ENCODE assay signal across 14 mouse cellular contexts in genomic region chr16:29725563-29725962, GRCm38 (mm10).
DNase-seq lines count a peak whose midpoint lies in the region; ATAC-seq lines count a peak whose summit lies in the region.
"Had no signal": no experiment of that assay in that cellular context is flagged by ENCODE, and none has a peak within 500 bp of the region (broad histone marks: within the 10 kb centered on the region; RNA-seq: fewer than 3 reads in every experiment).

No protein-coding gene starts in this region.

- no peaks in the 10 kb centered on the region for H3K36me3 ChIP-seq in heart, embryonic 11.5 days (ENCODE audit: control insufficient read depth, insufficient read depth, low read length)
- H3K36me3 ChIP-seq in midbrain, embryonic 14.5 days (ENCODE audit: control insufficient read depth, insufficient read depth, low read length), result no peaks in the 10 kb centered on the region
- H3K36me3 ChIP-seq in midbrain, embryonic 16.5 days (ENCODE audit: control insufficient read depth, insufficient read depth, low read length), result no peaks in the 10 kb centered on the region
- H3K36me3 ChIP-seq in neural tube, embryonic 14.5 days (ENCODE audit: control insufficient read depth, insufficient read depth, low read length), result no peaks in the 10 kb centered on the region
- H3K36me3 ChIP-seq: liver, embryonic 12.5 days had no signal

- H3K27ac ChIP-seq in heart, embryonic 11.5 days (ENCODE audit: low read depth, low read length), result no peak overlapping the region
- H3K27ac ChIP-seq in midbrain, embryonic 14.5 days (replicated peaks; ENCODE audit: low read depth, low read length), result no peak overlapping the region
- H3K27ac ChIP-seq in midbrain, embryonic 16.5 days (ENCODE audit: low read length), result no peak overlapping the region
- no peak overlapping the region for H3K27ac ChIP-seq in neural tube, embryonic 14.5 days (ENCODE audit: low read depth, low read length)
- H3K27ac ChIP-seq: liver, embryonic 12.5 days had no signal

- peak; percentile 46 for DNase-seq in cerebellum, adult 11-12 months
- DNase-seq in heart, postnatal 10 days, result peak; percentile 73 to 77
- peak; percentile 38 for DNase-seq in midbrain, embryonic 14.5 days
- DNase-seq: layer of hippocampus, adult 9-11 months; thymus, postnatal 14 days had no signal

- no peak overlapping the region for H3K4me2 ChIP-seq in heart, embryonic 11.5 days
- no peak overlapping the region for H3K4me2 ChIP-seq in midbrain, embryonic 14.5 days (ENCODE audit: low read length)
- H3K4me2 ChIP-seq in midbrain, embryonic 16.5 days (ENCODE audit: low read length), result no peak overlapping the region
- H3K4me2 ChIP-seq in neural tube, embryonic 14.5 days (ENCODE audit: low read depth, low read length), result no peak overlapping the region
- H3K4me2 ChIP-seq: liver, embryonic 12.5 days had no signal

- WGBS in heart, embryonic 11.5 days (ENCODE audit: insufficient replicate concordance), result 66% methylated on average over 4 of the region's 4 CpGs
- 44% methylated on average over 4 of the region's 4 CpGs for WGBS in midbrain, embryonic 14.5 days
- 46% methylated on average over 4 of the region's 4 CpGs for WGBS in midbrain, embryonic 16.5 days
- WGBS in neural tube, embryonic 14.5 days, result 26% methylated on average over 4 of the region's 4 CpGs

- intact Hi-C loops in heart, postnatal 10 days (cut with DNase I), result loop anchor here (5.0 kb wide), 2 partner anchors 98 to 587 kb away; partner anchors contain the start of gene Gp5

- no peaks in the 10 kb centered on the region for H3K9me3 ChIP-seq in heart, embryonic 11.5 days (replicated peaks; ENCODE audit: control insufficient read depth, low read length)
- no peaks in the 10 kb centered on the region for H3K9me3 ChIP-seq in midbrain, embryonic 14.5 days (ENCODE audit: control insufficient read depth, low read length)
- H3K9me3 ChIP-seq in midbrain, embryonic 16.5 days (replicated peaks; ENCODE audit: control insufficient read depth, low read length, poor library complexity, severe bottlenecking), result no peaks in the 10 kb centered on the region
- no peaks in the 10 kb centered on the region for H3K9me3 ChIP-seq in neural tube, embryonic 14.5 days (ENCODE audit: control insufficient read depth, low read length)
- H3K9me3 ChIP-seq: liver, embryonic 12.5 days; megakaryocyte, embryonic 14.5 days had no signal

- H3K27me3 ChIP-seq in heart, embryonic 11.5 days (ENCODE audit: control insufficient read depth, insufficient read depth, low read length), result peaks cover 12% of the 10 kb centered on the region; the same call in 1 of the 2 replicates
- peaks cover 98% of the 10 kb centered on the region for H3K27me3 ChIP-seq in midbrain, embryonic 14.5 days (ENCODE audit: control insufficient read depth, insufficient read depth, low read length)
- H3K27me3 ChIP-seq in midbrain, embryonic 16.5 days (ENCODE audit: control insufficient read depth, insufficient read depth, low read depth, low read length), result peaks cover 81% of the 10 kb centered on the region
- H3K27me3 ChIP-seq in neural tube, embryonic 14.5 days (ENCODE audit: control insufficient read depth, insufficient read depth, low read length), result peaks cover 53% of the 10 kb centered on the region

- H3K9ac ChIP-seq in heart, embryonic 11.5 days (ENCODE audit: low read depth, low read length), result no peak overlapping the region
- H3K9ac ChIP-seq in midbrain, embryonic 14.5 days (replicated peaks; ENCODE audit: low read length), result no peak overlapping the region
- H3K9ac ChIP-seq in midbrain, embryonic 16.5 days (ENCODE audit: low read depth, low read length), result no peak overlapping the region
- no peak overlapping the region for H3K9ac ChIP-seq in neural tube, embryonic 14.5 days (replicated peaks; ENCODE audit: low read depth, low read length)
- H3K9ac ChIP-seq: liver, embryonic 12.5 days had no signal

- H3K4me3 ChIP-seq in heart, embryonic 11.5 days (ENCODE audit: low read depth, low read length), result no peak overlapping the region
- H3K4me3 ChIP-seq in midbrain, embryonic 14.5 days (replicated peaks; ENCODE audit: low read depth, low read length), result no peak overlapping the region
- no peak overlapping the region for H3K4me3 ChIP-seq in midbrain, embryonic 16.5 days (ENCODE audit: low read depth, low read length)
- no peak overlapping the region for H3K4me3 ChIP-seq in neural tube, embryonic 14.5 days (ENCODE audit: low read depth, low read length)
- H3K4me3 ChIP-seq: erythroblast, embryonic 14.5 days; liver, embryonic 12.5 days; megakaryocyte, embryonic 14.5 days had no signal

- H3K4me1 ChIP-seq in heart, embryonic 11.5 days (ENCODE audit: control insufficient read depth, insufficient read depth, low read length), result peaks cover 14% of the 10 kb centered on the region
- no peaks in the 10 kb centered on the region for H3K4me1 ChIP-seq in midbrain, embryonic 14.5 days (ENCODE audit: control insufficient read depth, insufficient read depth, low read length)
- H3K4me1 ChIP-seq in midbrain, embryonic 16.5 days (ENCODE audit: control insufficient read depth, insufficient read depth, low read length), result no peaks in the 10 kb centered on the region
- peaks cover 3% of the 10 kb centered on the region; the same call in 1 of the 2 replicates for H3K4me1 ChIP-seq in neural tube, embryonic 14.5 days (ENCODE audit: control insufficient read depth, insufficient read depth, low read length)
- H3K4me1 ChIP-seq: liver, embryonic 12.5 days had no signal

- no peak; the same call in 1 of the 2 replicates for ATAC-seq in cerebellum, adult (ENCODE audit: insufficient number of reproducible peaks, low FRiP score, low TSS enrichment)
- no peak for ATAC-seq in heart, embryonic 11.5 days (replicated peaks; ENCODE audit: insufficient number of reproducible peaks, low FRiP score, low TSS enrichment)
- no peak for ATAC-seq in midbrain, embryonic 14.5 days (ENCODE audit: low FRiP score, low TSS enrichment)
- no peak for ATAC-seq in midbrain, embryonic 16.5 days
- ATAC-seq in neural tube, embryonic 14.5 days (ENCODE audit: low read depth), result peak; percentile 45; the same call in 1 of the 2 replicates
- ATAC-seq in CD4-positive, CD25-positive, alpha-beta regulatory T cell, adult 4 months, result no peak
- ATAC-seq: liver, embryonic 12.5 days; lung, postnatal 0 days had no signal
